Mouse (Mus musculus) embryonic fibroblast, embryonic 13.5 days (primary cell): ENCODE measurements around the gene Chd8.

Experiments
- CTCF ChIP-seq: IDR thresholded peaks from 2 replicates; pipeline ENCODE4 v1.5.1; 2011; ENCODE audit warnings: mild to moderate bottlenecking, control low read depth, low read length, moderate library complexity, borderline replicate concordance; ENCODE audit not compliant: insufficient read depth
- POLR2A ChIP-seq: IDR thresholded peaks from 2 replicates; pipeline ENCODE4 v1.6.1; 2011; ENCODE audit warnings: low read depth, mild to moderate bottlenecking, control low read depth, low read length, moderate library complexity

GRCm38 (mm10) chr14:52199412-52199811, 58.2 kb downstream of the Chd8 start:
- TF ChIP-seq POLR2A (no peak), CTCF (no peak)
